Mouse (Mus musculus): ENCODE results near the gene Ubtd1. TPM values are rescaled to one million over a fixed set of nuclear protein-coding genes. Genes with fewer than 3 reads are reported as not detected.

Gene Ubtd1
- total and polyA plus RNA-seq, 3 experiments, result 21.4 to 27.3 (median 22.7) TPM

DNA sequence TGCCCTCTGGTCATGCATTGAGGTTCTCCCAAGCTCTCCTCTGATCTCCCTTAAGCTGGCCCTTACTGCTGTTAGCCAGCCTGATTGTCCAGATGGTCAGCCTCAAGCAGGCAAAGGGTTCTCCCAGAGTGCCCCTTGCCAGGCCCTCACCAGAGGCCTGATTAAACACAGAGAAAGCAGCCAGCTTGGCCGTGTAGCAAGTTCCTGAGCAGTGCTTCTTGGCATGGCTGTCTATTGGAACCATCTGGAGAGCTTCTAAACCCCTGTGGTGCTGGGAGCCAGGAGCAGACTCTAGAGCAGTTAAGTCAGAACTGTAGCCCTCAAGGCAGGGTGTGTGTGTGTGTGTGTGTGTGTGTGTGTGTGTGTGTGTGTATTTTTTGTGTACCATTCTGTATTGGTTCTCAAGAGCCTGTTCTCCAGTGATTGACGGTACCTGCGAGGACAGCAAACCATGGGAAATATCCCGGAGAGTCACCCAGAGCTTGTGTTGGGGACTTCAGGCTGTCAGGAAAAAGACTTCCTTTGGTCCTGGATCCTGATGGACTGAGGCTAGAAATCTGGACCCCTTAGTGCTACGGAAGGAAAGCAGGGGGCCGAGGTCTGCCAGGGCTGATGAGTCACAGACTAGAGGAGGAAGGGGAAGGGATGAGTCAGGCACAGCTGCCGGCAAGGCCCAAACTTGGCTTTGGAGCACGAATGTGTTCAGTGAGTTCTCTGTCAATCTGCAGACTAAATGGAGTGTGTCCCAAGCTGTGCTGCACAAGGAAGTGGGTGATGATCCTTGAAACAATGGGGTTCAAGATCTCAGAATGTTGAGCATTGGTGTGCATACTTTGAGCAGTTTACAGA, 36.1 kb downstream of the Ubtd1 start:
- Histone ChIP-seq H3K4me1 (ENCODE audit: control insufficient read depth, insufficient read depth, low read length) (peaks cover 40% of the 10 kb centered on the region), H3K27ac (peak overlapping the region; percentile 82), H3K4me3 (no peak overlapping the region), H3K27me3 (ENCODE audit: control insufficient read depth, insufficient read depth, low read length) (no peaks in the 10 kb centered on the region), H3K36me3 (ENCODE audit: control insufficient read depth, insufficient read depth, low read length) (no peaks in the 10 kb centered on the region; the same call in 1 of the 2 replicates), H3K9ac (ENCODE audit: low read depth, low read length) (no peak overlapping the region; the same call in 1 of the 2 replicates), H3K79me2 (replicated peaks; ENCODE audit: control insufficient read depth, insufficient read depth, low read length) (no peaks in the 10 kb centered on the region)
- TF ChIP-seq CTCF (IDR thresholded peaks at IDR 0.05) (no peak), EP300 (IDR thresholded peaks at IDR 0.05; ENCODE audit: insufficient read depth, low read depth, low read length) (0 out of 2 replicates have a peak, but pooled peaks have one; percentile 48), POLR2A (IDR thresholded peaks at IDR 0.05; ENCODE audit: insufficient read depth, low read depth, low read length) (no peak)
- 27% methylated on average over 8 of the region's 8 CpGs for WGBS
- intact Hi-C loops (cut with DNase I), result no loop called here
- peak; percentile 73 to 85 for DNase-seq

GRCm38 (mm10) chr19:42019011-42019522, 37.5 kb downstream of the Ubtd1 start:
- Histone ChIP-seq H3K36me3 (ENCODE audit: control insufficient read depth, insufficient read depth, low read length) (no peaks in the 10 kb centered on the region; the same call in 1 of the 2 replicates), H3K9ac (ENCODE audit: low read depth, low read length) (no peak overlapping the region), H3K27ac (peak overlapping the region; percentile 39; the same call in 1 of the 2 replicates), H3K4me1 (ENCODE audit: control insufficient read depth, insufficient read depth, low read length) (peaks cover 45% of the 10 kb centered on the region), H3K79me2 (replicated peaks; ENCODE audit: control insufficient read depth, insufficient read depth, low read length) (no peaks in the 10 kb centered on the region), H3K4me3 (no peak overlapping the region), H3K27me3 (ENCODE audit: control insufficient read depth, insufficient read depth, low read length) (no peaks in the 10 kb centered on the region)
- intact Hi-C loops (cut with DNase I), result no loop called here
- no peak for DNase-seq
- WGBS, result 49% methylated on average over 4 of the region's 4 CpGs
- no peak for TF ChIP-seq EP300 (IDR thresholded peaks at IDR 0.05; ENCODE audit: insufficient read depth, low read depth, low read length)
- TF ChIP-seq CTCF (IDR thresholded peaks at IDR 0.05), result no peak
- no peak for TF ChIP-seq POLR2A (IDR thresholded peaks at IDR 0.05; ENCODE audit: insufficient read depth, low read depth, low read length)

- H3K4me1 ChIP-seq (ENCODE audit: control insufficient read depth, insufficient read depth, low read length), result peaks cover 36% of the 10 kb centered on the region
These were observed 40.3 kb downstream of the Ubtd1 start for GRCm38 (mm10) chr19:42021681-42022541.

GRCm38 (mm10) chr19:42022542-42022848, 40.9 kb downstream of the Ubtd1 start:
- peak in 1 of 2 experiments; percentile 18 for DNase-seq
- WGBS, result 35% methylated on average over 2 of the region's 2 CpGs
- Histone ChIP-seq H3K4me3 (no peak overlapping the region), H3K4me1 (ENCODE audit: control insufficient read depth, insufficient read depth, low read length) (peaks cover 30% of the 10 kb centered on the region), H3K9ac (ENCODE audit: low read depth, low read length) (no peak overlapping the region), H3K27me3 (ENCODE audit: control insufficient read depth, insufficient read depth, low read length) (no peaks in the 10 kb centered on the region), H3K27ac (peak overlapping the region; percentile 53), H3K36me3 (ENCODE audit: control insufficient read depth, insufficient read depth, low read length) (no peaks in the 10 kb centered on the region; the same call in 1 of the 2 replicates), H3K79me2 (replicated peaks; ENCODE audit: control insufficient read depth, insufficient read depth, low read length) (no peaks in the 10 kb centered on the region)
- TF ChIP-seq POLR2A (IDR thresholded peaks at IDR 0.05; ENCODE audit: insufficient read depth, low read depth, low read length), result no peak
- no peak for TF ChIP-seq EP300 (IDR thresholded peaks at IDR 0.05; ENCODE audit: insufficient read depth, low read depth, low read length)
- no peak for TF ChIP-seq CTCF (IDR thresholded peaks at IDR 0.05)
- intact Hi-C loops (cut with DNase I), result no loop called here

More at GRCm38 (mm10) chr19:42021681-42022541, 40.3 kb downstream of the Ubtd1 start:
- intact Hi-C loops (cut with DNase I), result no loop called here
- Histone ChIP-seq H3K27ac (peak overlapping the region; percentile 53), H3K79me2 (replicated peaks; ENCODE audit: control insufficient read depth, insufficient read depth, low read length) (no peaks in the 10 kb centered on the region), H3K9ac (ENCODE audit: low read depth, low read length) (no peak overlapping the region), H3K36me3 (ENCODE audit: control insufficient read depth, insufficient read depth, low read length) (no peaks in the 10 kb centered on the region; the same call in 1 of the 2 replicates), H3K4me3 (no peak overlapping the region), H3K27me3 (ENCODE audit: control insufficient read depth, insufficient read depth, low read length) (no peaks in the 10 kb centered on the region)
- TF ChIP-seq EP300 (IDR thresholded peaks at IDR 0.05; ENCODE audit: insufficient read depth, low read depth, low read length) (no peak), POLR2A (IDR thresholded peaks at IDR 0.05; ENCODE audit: insufficient read depth, low read depth, low read length) (no peak), CTCF (IDR thresholded peaks at IDR 0.05) (no peak)
- WGBS, result 27% methylated on average over 10 of the region's 10 CpGs
- peak; percentile 39 to 51 for DNase-seq

DNA sequence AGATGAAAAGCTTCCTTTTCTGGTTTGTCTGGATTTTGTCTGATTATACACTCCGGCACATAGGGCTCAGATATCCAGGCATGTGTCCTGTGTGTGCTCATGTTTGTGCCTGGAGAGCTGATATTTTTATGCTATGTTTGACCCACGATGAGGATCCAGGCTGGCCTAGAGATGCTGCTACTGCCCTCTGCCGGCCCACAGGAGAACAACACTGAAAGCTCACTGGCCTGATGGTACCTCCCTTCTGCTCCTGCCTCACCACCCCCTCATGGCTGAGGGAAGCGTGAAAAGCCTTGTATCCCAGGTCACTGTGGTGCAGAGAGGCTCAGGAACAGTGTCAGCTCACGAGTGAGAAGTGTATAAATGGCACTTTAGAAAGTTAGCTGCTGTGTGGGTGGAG, 44.6 kb downstream of the Ubtd1 start:
- H3K4me3 ChIP-seq, result no peak overlapping the region
- no peaks in the 10 kb centered on the region for H3K27me3 ChIP-seq (ENCODE audit: control insufficient read depth, insufficient read depth, low read length)
- DNase-seq, result peak; percentile 84 to 90
- H3K4me1 ChIP-seq (ENCODE audit: control insufficient read depth, insufficient read depth, low read length), result peaks cover 17% of the 10 kb centered on the region
- no peak overlapping the region for H3K27ac ChIP-seq
- WGBS, result under 1% methylated on average over 5 of the region's 5 CpGs
- H3K36me3 ChIP-seq (ENCODE audit: control insufficient read depth, insufficient read depth, low read length), result no peaks in the 10 kb centered on the region
- TF ChIP-seq CTCF (IDR thresholded peaks at IDR 0.05), result no peak; the same call in 1 of the 2 replicates
- peak; percentile 94 for TF ChIP-seq EP300 (IDR thresholded peaks at IDR 0.05; ENCODE audit: insufficient read depth, low read depth, low read length)
- TF ChIP-seq POLR2A (IDR thresholded peaks at IDR 0.05; ENCODE audit: insufficient read depth, low read depth, low read length), result no peak
- intact Hi-C loops (cut with DNase I), result loop anchor here (1.0 to 5.0 kb wide), 4 partner anchors 45 to 128 kb away; partner anchors contain the start of genes Exosc1, Mms19, Pgam1 and Ubtd1
- no peaks in the 10 kb centered on the region for H3K79me2 ChIP-seq (replicated peaks; ENCODE audit: control insufficient read depth, insufficient read depth, low read length)
- H3K9ac ChIP-seq (ENCODE audit: low read depth, low read length), result no peak overlapping the region

Data from heart, adult 2 months (tissue).